Mouse (Mus musculus): ENCODE measurements around the gene Fam196b.

DNA sequence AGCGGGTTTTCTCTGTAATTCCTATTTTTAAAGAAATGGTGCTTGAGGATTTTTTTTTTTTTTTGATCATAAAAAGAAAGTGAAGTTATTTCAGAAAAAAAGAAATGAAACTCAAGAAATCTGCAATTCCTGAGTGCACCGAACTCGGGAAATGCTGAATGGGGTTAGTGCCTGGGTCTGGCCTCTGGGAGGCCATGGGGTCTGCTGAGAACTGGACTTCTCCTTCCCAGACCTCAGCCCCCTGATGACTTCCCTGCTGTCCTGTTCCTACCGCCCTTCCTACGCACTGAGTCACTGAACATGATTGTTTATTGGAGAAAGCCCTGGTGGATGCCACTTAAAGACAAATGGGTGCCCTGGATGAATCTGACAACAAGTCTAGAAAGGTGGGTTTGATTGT is 112.6 kb downstream of the Fam196b start:
- no peak for TF ChIP-seq CTCF (conservative IDR thresholded peaks at IDR 0.05; ENCODE audit: insufficient read depth, insufficient read length, low read depth, low read length)
- TF ChIP-seq POLR2A (IDR thresholded peaks at IDR 0.05; ENCODE audit: low read depth, low read length), result no peak
